Mouse (Mus musculus) adrenal gland, postnatal 10 days (tissue): ENCODE results near the gene Carns1. TPM values are rescaled to one million over a fixed set of nuclear protein-coding genes. Genes with fewer than 3 reads are reported as not detected.

Source experiments
- DNase-seq: peaks from one replicate; pipeline ENCODE4 v3.0.0; 2021; ENCODE audit warnings: mixed read lengths
- total RNA-seq, 2 experiments: library from RNA; stranded (reverse); gene quantifications; 2 replicates each; pipeline ENCODE4 v1.2.3; 2021

Gene Carns1
- total RNA-seq, 2 experiments from 2014 or later, result 4.8 to 8.8 TPM

- no peak for DNase-seq
These were observed 3.6 kb downstream of the Carns1 start for GRCm38 (mm10) chr19:4171393-4172290.

GRCm38 (mm10) chr19:4170723-4171392 is 4.4 kb downstream of the Carns1 start:
- DNase-seq, result no peak

GRCm38 (mm10) chr19:4169810-4170209 is 5.5 kb downstream of the Carns1 start:
- DNase-seq, result no peak

GRCm38 (mm10) chr19:4169378-4169784 is 5.9 kb downstream of the Carns1 start:
- DNase-seq, result peak; percentile 100

- DNase-seq, result peak; percentile 33
These were observed 8.4 kb downstream of the Carns1 start for GRCm38 (mm10) chr19:4166678-4167476.

GRCm38 (mm10) chr19:4164721-4165120 is 10.6 kb downstream of the Carns1 start:
- peak; percentile 67 for DNase-seq

GRCm38 (mm10) chr19:4164100-4164499 is 11.2 kb downstream of the Carns1 start:
- no peak for DNase-seq

- no peak for DNase-seq
These were observed 11.8 kb downstream of the Carns1 start for GRCm38 (mm10) chr19:4163543-4163887.

- peak; percentile 98 for DNase-seq
These were observed 12.4 kb downstream of the Carns1 start, which contains the start of gene Rps6kb2 for GRCm38 (mm10) chr19:4162646-4163542. Gene Rps6kb2, minus strand, starts transcription at chr19:4163354.

- no peak for DNase-seq
These were observed 16.2 kb downstream of the Carns1 start for GRCm38 (mm10) chr19:4159049-4159448.

GRCm38 (mm10) chr19:4156771-4157170 is 18.5 kb downstream of the Carns1 start:
- DNase-seq, result no peak

GRCm38 (mm10) chr19:4156073-4156579 is 19.2 kb downstream of the Carns1 start:
- DNase-seq, result no peak

- no peak for DNase-seq
These were observed 19.8 kb downstream of the Carns1 start for GRCm38 (mm10) chr19:4155223-4156072.

- no peak for DNase-seq
These were observed 20.6 kb downstream of the Carns1 start for GRCm38 (mm10) chr19:4154437-4155222.

GRCm38 (mm10) chr19:4153232-4153654 is 22.0 kb downstream of the Carns1 start, which contains the start of gene Ptprcap:
Gene Ptprcap, plus strand, starts transcription at chr19:4153604.
- peak; percentile 56 for DNase-seq

GRCm38 (mm10) chr19:4152445-4153231 is 22.6 kb downstream of the Carns1 start:
- DNase-seq, result no peak

- DNase-seq, result no peak
These were observed 23.4 kb downstream of the Carns1 start for GRCm38 (mm10) chr19:4151898-4152297.

- DNase-seq, result no peak
These were observed 23.8 kb downstream of the Carns1 start for GRCm38 (mm10) chr19:4151488-4151860.
